Mouse (Mus musculus): ENCODE measurements around the gene Lrriq3. TPM values are rescaled to one million over a fixed set of nuclear protein-coding genes. Genes with fewer than 3 reads are reported as not detected.

Lrriq3 gene
- polyA plus RNA-seq, 1 experiment from 2014 or later: 1.9 TPM

DNA sequence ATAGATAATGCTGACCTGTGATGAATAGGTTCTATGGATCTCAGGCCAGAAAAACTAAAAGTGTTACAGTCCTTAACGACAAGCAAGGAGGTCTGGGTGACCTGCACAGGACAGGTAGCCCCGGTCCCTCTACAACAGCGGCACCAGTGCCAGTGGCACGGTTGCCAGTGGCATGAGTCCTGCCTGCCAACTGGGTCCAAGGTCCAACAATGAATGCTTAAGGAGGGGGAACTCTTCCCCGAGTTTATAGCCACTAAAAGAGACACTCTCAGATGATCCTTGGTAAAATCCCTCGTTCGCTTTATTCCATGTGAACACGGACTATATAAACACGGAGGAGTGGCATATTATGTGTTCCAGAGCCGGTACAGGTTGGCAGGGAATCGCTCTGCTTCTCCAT is 47.8 kb downstream of the Lrriq3 start:
- no peaks in the 10 kb centered on the region for H3K36me3 ChIP-seq (ENCODE audit: insufficient read depth, low read length)
- no peaks in the 10 kb centered on the region for H3K4me1 ChIP-seq (replicated peaks; ENCODE audit: insufficient read depth, low read length)
- H3K9me3 ChIP-seq (replicated peaks; ENCODE audit: low read length): no peaks in the 10 kb centered on the region
- 78% methylated on average over 11 of the region's 11 CpGs for WGBS
- H3K4me3 ChIP-seq (replicated peaks; ENCODE audit: low read depth, low read length): no peak overlapping the region
- no peak for DNase-seq (ENCODE audit: low spot score)
- H3K27ac ChIP-seq: no peak overlapping the region
- no peak for TF ChIP-seq CTCF (IDR thresholded peaks at IDR 0.05; ENCODE audit: low read depth)
- H3K4me2 ChIP-seq (ENCODE audit: low read length): no peak overlapping the region
- no peak overlapping the region for H3K9ac ChIP-seq (ENCODE audit: low read depth, low read length)
- no peak for ATAC-seq (replicated peaks; ENCODE audit: low FRiP score, low read depth)
- no peaks in the 10 kb centered on the region for H3K27me3 ChIP-seq (ENCODE audit: insufficient read depth, low read length)

DNA sequence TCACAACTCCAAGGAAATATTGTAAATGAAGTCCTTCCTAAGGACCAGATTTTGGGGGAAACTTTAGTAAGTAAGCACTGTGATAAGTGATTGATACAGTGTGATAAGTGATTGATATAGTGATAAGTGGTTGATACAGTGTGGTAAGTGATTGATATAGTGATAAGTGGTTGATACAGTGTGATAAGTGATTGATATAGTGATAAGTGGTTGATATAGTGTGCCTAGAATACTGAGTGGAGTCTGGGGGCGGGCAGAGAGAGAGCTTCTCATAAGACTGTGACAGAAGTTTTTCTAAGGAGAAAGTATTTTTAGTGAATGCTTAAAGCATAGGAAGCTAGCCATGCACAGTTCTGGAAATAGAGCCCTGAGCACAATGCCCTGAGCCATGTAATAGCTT is 51.1 kb downstream of the Lrriq3 start:
- 77% methylated on average over 1 of the region's 1 CpGs for WGBS
- H3K4me1 ChIP-seq (replicated peaks; ENCODE audit: insufficient read depth, low read length): no peaks in the 10 kb centered on the region
- no peak overlapping the region for H3K4me3 ChIP-seq (replicated peaks; ENCODE audit: low read depth, low read length)
- H3K27me3 ChIP-seq (ENCODE audit: insufficient read depth, low read length): no peaks in the 10 kb centered on the region
- no peak overlapping the region for H3K27ac ChIP-seq
- no peak overlapping the region for H3K4me2 ChIP-seq (ENCODE audit: low read length)
- H3K9ac ChIP-seq (ENCODE audit: low read depth, low read length): no peak overlapping the region
- no peaks in the 10 kb centered on the region for H3K9me3 ChIP-seq (replicated peaks; ENCODE audit: low read length)
- TF ChIP-seq CTCF (IDR thresholded peaks at IDR 0.05; ENCODE audit: low read depth): no peak
- DNase-seq (ENCODE audit: low spot score) (no peak), ATAC-seq (replicated peaks; ENCODE audit: low FRiP score, low read depth) (no peak)
- no peaks in the 10 kb centered on the region for H3K36me3 ChIP-seq (ENCODE audit: insufficient read depth, low read length)

- ATAC-seq (replicated peaks; ENCODE audit: low FRiP score, low read depth): no peak
- no peak for TF ChIP-seq CTCF (IDR thresholded peaks at IDR 0.05; ENCODE audit: low read depth)
- H3K27ac ChIP-seq: no peak overlapping the region
- no peak overlapping the region for H3K4me2 ChIP-seq (ENCODE audit: low read length)
- DNase-seq (ENCODE audit: low spot score): no peak
- H3K27me3 ChIP-seq (ENCODE audit: insufficient read depth, low read length): no peaks in the 10 kb centered on the region
- H3K36me3 ChIP-seq (ENCODE audit: insufficient read depth, low read length): no peaks in the 10 kb centered on the region
- H3K4me3 ChIP-seq (replicated peaks; ENCODE audit: low read depth, low read length): no peak overlapping the region
- no peaks in the 10 kb centered on the region for H3K9me3 ChIP-seq (replicated peaks; ENCODE audit: low read length)
- H3K9ac ChIP-seq (ENCODE audit: low read depth, low read length): no peak overlapping the region
- H3K4me1 ChIP-seq (replicated peaks; ENCODE audit: insufficient read depth, low read length): no peaks in the 10 kb centered on the region
Observed at GRCm38 (mm10) chr3:155161842-155162241, 68.6 kb downstream of the Lrriq3 start.

GRCm38 (mm10) chr3:155180303-155180902 is 87.2 kb downstream of the Lrriq3 start:
- Histone ChIP-seq H3K4me2 (ENCODE audit: low read length) (no peak overlapping the region), H3K27me3 (ENCODE audit: insufficient read depth, low read length) (no peaks in the 10 kb centered on the region), H3K27ac (no peak overlapping the region), H3K9ac (ENCODE audit: low read depth, low read length) (no peak overlapping the region), H3K4me3 (replicated peaks; ENCODE audit: low read depth, low read length) (no peak overlapping the region), H3K9me3 (replicated peaks; ENCODE audit: low read length) (no peaks in the 10 kb centered on the region), H3K36me3 (ENCODE audit: insufficient read depth, low read length) (no peaks in the 10 kb centered on the region), H3K4me1 (replicated peaks; ENCODE audit: insufficient read depth, low read length) (no peaks in the 10 kb centered on the region)
- TF ChIP-seq CTCF (IDR thresholded peaks at IDR 0.05; ENCODE audit: low read depth): no peak
- WGBS: 60% methylated on average over 3 of the region's 3 CpGs
- ATAC-seq (replicated peaks; ENCODE audit: low FRiP score, low read depth) (no peak), DNase-seq (ENCODE audit: low spot score) (no peak)

- Histone ChIP-seq H3K4me3 (replicated peaks; ENCODE audit: low read depth, low read length) (no peak overlapping the region), H3K4me1 (replicated peaks; ENCODE audit: insufficient read depth, low read length) (no peaks in the 10 kb centered on the region), H3K9ac (ENCODE audit: low read depth, low read length) (no peak overlapping the region), H3K27ac (no peak overlapping the region), H3K36me3 (ENCODE audit: insufficient read depth, low read length) (no peaks in the 10 kb centered on the region), H3K27me3 (ENCODE audit: insufficient read depth, low read length) (no peaks in the 10 kb centered on the region), H3K4me2 (ENCODE audit: low read length) (no peak overlapping the region), H3K9me3 (replicated peaks; ENCODE audit: low read length) (no peaks in the 10 kb centered on the region)
- 82% methylated on average over 2 of the region's 2 CpGs for WGBS
- no peak for TF ChIP-seq CTCF (IDR thresholded peaks at IDR 0.05; ENCODE audit: low read depth)
- no peak for ATAC-seq (replicated peaks; ENCODE audit: low FRiP score, low read depth)
- DNase-seq (ENCODE audit: low spot score): peak; percentile 1
Observed at GRCm38 (mm10) chr3:155186456-155186855, 93.2 kb downstream of the Lrriq3 start.

DNA sequence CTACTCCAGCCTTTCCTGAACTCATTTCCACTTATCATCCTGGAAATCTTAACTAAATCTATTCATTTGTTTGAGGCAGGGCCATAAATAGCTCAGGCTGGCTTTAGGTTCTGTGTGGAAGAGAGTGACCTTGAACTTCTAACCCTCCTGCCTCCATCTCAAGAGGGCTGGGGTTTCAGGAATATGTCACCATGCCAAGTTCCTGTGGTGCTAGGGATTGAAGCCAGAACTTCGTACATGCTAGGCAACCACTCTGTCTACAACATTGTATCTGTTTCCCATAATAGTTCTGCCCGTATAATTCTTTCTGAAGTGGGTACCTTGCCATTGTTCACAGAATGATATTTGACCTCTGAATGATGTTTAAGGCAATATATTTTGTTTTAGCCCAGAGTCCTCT is 95.6 kb downstream of the Lrriq3 start:
- Histone ChIP-seq H3K9me3 (replicated peaks; ENCODE audit: low read length) (no peaks in the 10 kb centered on the region), H3K36me3 (ENCODE audit: insufficient read depth, low read length) (no peaks in the 10 kb centered on the region), H3K27ac (no peak overlapping the region), H3K4me3 (replicated peaks; ENCODE audit: low read depth, low read length) (no peak overlapping the region), H3K4me2 (ENCODE audit: low read length) (no peak overlapping the region), H3K9ac (ENCODE audit: low read depth, low read length) (no peak overlapping the region), H3K4me1 (replicated peaks; ENCODE audit: insufficient read depth, low read length) (no peaks in the 10 kb centered on the region), H3K27me3 (ENCODE audit: insufficient read depth, low read length) (no peaks in the 10 kb centered on the region)
- DNase-seq (ENCODE audit: low spot score) (no peak), ATAC-seq (replicated peaks; ENCODE audit: low FRiP score, low read depth) (no peak)
- 67% methylated on average over 2 of the region's 2 CpGs for WGBS
- no peak for TF ChIP-seq CTCF (IDR thresholded peaks at IDR 0.05; ENCODE audit: low read depth)

- DNase-seq (ENCODE audit: low spot score): peak; percentile 82
- ATAC-seq (replicated peaks; ENCODE audit: low FRiP score, low read depth): 0 out of 2 replicates have a peak, but pooled peaks have one; percentile 21
- H3K4me2 ChIP-seq (ENCODE audit: low read length): no peak overlapping the region
- no peaks in the 10 kb centered on the region for H3K9me3 ChIP-seq (replicated peaks; ENCODE audit: low read length)
- no peaks in the 10 kb centered on the region for H3K4me1 ChIP-seq (replicated peaks; ENCODE audit: insufficient read depth, low read length)
- 2% methylated on average over 1 of the region's 1 CpGs for whole genome bisulfite sequencing
- H3K9ac ChIP-seq (ENCODE audit: low read depth, low read length): no peak overlapping the region
- H3K36me3 ChIP-seq (ENCODE audit: insufficient read depth, low read length): no peaks in the 10 kb centered on the region
- H3K27me3 ChIP-seq (ENCODE audit: insufficient read depth, low read length): no peaks in the 10 kb centered on the region
- no peak overlapping the region for H3K27ac ChIP-seq
- peak; percentile 77 for TF ChIP-seq CTCF (IDR thresholded peaks at IDR 0.05; ENCODE audit: low read depth)
- no peak overlapping the region for H3K4me3 ChIP-seq (replicated peaks; ENCODE audit: low read depth, low read length)
Observed at GRCm38 (mm10) chr3:155234919-155235318, 141.7 kb downstream of the Lrriq3 start.

Measured in kidney, postnatal 0 days (tissue).